ENCODE assay signal across 12 mouse cellular contexts in genomic region chr1:69470614-69471250, GRCm38 (mm10).
"Had no signal": no experiment of that assay in that cellular context is flagged by ENCODE, and none has a peak within 500 bp of the region (broad histone marks: within the 10 kb centered on the region; RNA-seq: fewer than 3 reads in every experiment).

No protein-coding gene starts in this region.

- DNase-seq: kidney, adult 2 months; kidney, postnatal 14 days; left cerebral cortex, postnatal 4 days; liver, embryonic 13.5 days; retina, postnatal 1 day; thymus, adult 2 months; thymus, postnatal 25 days had no signal

- H3K4me2 ChIP-seq: kidney, embryonic 15.5 days; limb, embryonic 13.5 days; liver, embryonic 13.5 days; midbrain, embryonic 12.5 days; neural tube, embryonic 13.5 days had no signal

- H3K36me3 ChIP-seq: kidney, embryonic 15.5 days; limb, embryonic 13.5 days; liver, embryonic 13.5 days; midbrain, embryonic 12.5 days; neural tube, embryonic 13.5 days had no signal

- H3K9me3 ChIP-seq: kidney, embryonic 15.5 days; limb, embryonic 13.5 days; liver, embryonic 13.5 days; midbrain, embryonic 12.5 days; neural tube, embryonic 13.5 days had no signal

- H3K4me3 ChIP-seq: kidney, embryonic 15.5 days; limb, embryonic 13.5 days; liver, embryonic 13.5 days; midbrain, embryonic 12.5 days; neural tube, embryonic 13.5 days had no signal

- H3K9ac ChIP-seq: kidney, embryonic 15.5 days; limb, embryonic 13.5 days; liver, embryonic 13.5 days; midbrain, embryonic 12.5 days; neural tube, embryonic 13.5 days had no signal

- H3K27ac ChIP-seq: kidney, embryonic 15.5 days; limb, embryonic 13.5 days; liver, embryonic 13.5 days; midbrain, embryonic 12.5 days; neural tube, embryonic 13.5 days had no signal

- ATAC-seq: midbrain, embryonic 16.5 days had no signal

- H3K4me1 ChIP-seq: liver, embryonic 13.5 days; midbrain, embryonic 12.5 days had no signal

- H3K27me3 ChIP-seq: kidney, embryonic 15.5 days; limb, embryonic 13.5 days; liver, embryonic 13.5 days; midbrain, embryonic 12.5 days; neural tube, embryonic 13.5 days had no signal
